ENCODE assay signal across 16 mouse cellular contexts in genomic region chr1:42772000-42772399, GRCm38 (mm10).
DNase-seq lines count a peak whose midpoint lies in the region; ATAC-seq lines count a peak whose summit lies in the region.
"Had no signal": no experiment of that assay in that cellular context is flagged by ENCODE, and none has a peak within 500 bp of the region (broad histone marks: within the 10 kb centered on the region; RNA-seq: fewer than 3 reads in every experiment).

No protein-coding gene starts in this region.

- H3K4me1 ChIP-seq in kidney, embryonic 14.5 days (ENCODE audit: control insufficient read depth, insufficient read depth, low read length) = 0 out of 2 replicates have a peak, but pooled peaks cover 8% of the 10 kb centered on the region
- peaks cover 16% of the 10 kb centered on the region; the same call in 1 of the 2 replicates for H3K4me1 ChIP-seq in embryonic facial prominence, embryonic 12.5 days
- H3K4me1 ChIP-seq in limb, embryonic 15.5 days = peaks cover 14% of the 10 kb centered on the region; the same call in 1 of the 2 replicates
- H3K4me1 ChIP-seq: heart, embryonic 13.5 days had no signal

- DNase-seq in kidney, adult 11 months = no peak
- DNase-seq in embryo, embryonic 11 days = peak; percentile 69
- DNase-seq in cerebellum, postnatal 10 days = no peak
- DNase-seq in cerebellum, adult 11-12 months = no peak
- DNase-seq: cerebellum, postnatal 14 days; gastrocnemius, postnatal 10 days; layer of hippocampus, adult 9-11 months; lung, adult 2 months; spleen, adult 18-20 months had no signal

- H3K27me3 ChIP-seq in kidney, embryonic 14.5 days (ENCODE audit: control insufficient read depth, insufficient read depth, low read length) = no peaks in the 10 kb centered on the region
- 0 out of 2 replicates have a peak, but pooled peaks cover 5% of the 10 kb centered on the region for H3K27me3 ChIP-seq in embryonic facial prominence, embryonic 12.5 days
- H3K27me3 ChIP-seq in limb, embryonic 15.5 days = no peaks in the 10 kb centered on the region
- H3K27me3 ChIP-seq: CH12.LX had no signal

- H3K9ac ChIP-seq in kidney, embryonic 14.5 days (ENCODE audit: low read depth, low read length) = no peak overlapping the region
- H3K9ac ChIP-seq in embryonic facial prominence, embryonic 12.5 days = no peak overlapping the region
- H3K9ac ChIP-seq in limb, embryonic 15.5 days = no peak overlapping the region
- H3K9ac ChIP-seq: forebrain, embryonic 12.5 days; heart, embryonic 13.5 days had no signal

- 9% methylated on average over 6 of the region's 6 CpGs for WGBS in kidney, embryonic 14.5 days
- 14% methylated on average over 6 of the region's 6 CpGs for WGBS in embryonic facial prominence, embryonic 12.5 days
- 30% methylated on average over 6 of the region's 6 CpGs for WGBS in limb, embryonic 15.5 days

- peak; percentile 64; the same call in 1 of the 2 replicates for ATAC-seq in kidney, embryonic 14.5 days (ENCODE audit: low FRiP score, low TSS enrichment)
- ATAC-seq in embryonic facial prominence, embryonic 12.5 days (ENCODE audit: insufficient number of reproducible peaks, insufficient read depth, low FRiP score, low TSS enrichment) = peak; percentile 82
- ATAC-seq in limb, embryonic 15.5 days (ENCODE audit: insufficient number of reproducible peaks, low FRiP score, low TSS enrichment, low read depth) = no peak
- ATAC-seq: hindbrain, embryonic 16.5 days had no signal

- H3K27ac ChIP-seq in kidney, embryonic 14.5 days (ENCODE audit: low read depth, low read length) = no peak overlapping the region
- H3K27ac ChIP-seq in embryonic facial prominence, embryonic 12.5 days = peak overlapping the region; percentile 30; the same call in 1 of the 2 replicates
- no peak overlapping the region for H3K27ac ChIP-seq in limb, embryonic 15.5 days
- H3K27ac ChIP-seq: forebrain, embryonic 12.5 days; heart, embryonic 13.5 days had no signal

- H3K4me3 ChIP-seq in kidney, embryonic 14.5 days (ENCODE audit: low read length) = 0 out of 2 replicates have a peak overlapping the region, but pooled peaks have one; percentile 4
- H3K4me3 ChIP-seq in embryonic facial prominence, embryonic 12.5 days = no peak overlapping the region
- H3K4me3 ChIP-seq in limb, embryonic 15.5 days = no peak overlapping the region
- H3K4me3 ChIP-seq: forebrain, embryonic 12.5 days; heart, embryonic 13.5 days had no signal

- no peaks in the 10 kb centered on the region for H3K9me3 ChIP-seq in kidney, embryonic 14.5 days (ENCODE audit: control insufficient read depth, low read length)
- H3K9me3 ChIP-seq in embryonic facial prominence, embryonic 12.5 days = no peaks in the 10 kb centered on the region
- no peaks in the 10 kb centered on the region for H3K9me3 ChIP-seq in limb, embryonic 15.5 days
- H3K9me3 ChIP-seq: forebrain, embryonic 12.5 days; heart, embryonic 13.5 days had no signal

- H3K4me2 ChIP-seq in kidney, embryonic 14.5 days (replicated peaks; ENCODE audit: low read depth, low read length) = no peak overlapping the region; the same call in 1 of the 2 replicates
- H3K4me2 ChIP-seq in embryonic facial prominence, embryonic 12.5 days (replicated peaks) = peak overlapping the region; percentile 30
- 0 out of 2 replicates have a peak overlapping the region, but pooled peaks have one; percentile 7 for H3K4me2 ChIP-seq in limb, embryonic 15.5 days
- H3K4me2 ChIP-seq: forebrain, embryonic 12.5 days; heart, embryonic 13.5 days had no signal

- no peaks in the 10 kb centered on the region for H3K36me3 ChIP-seq in kidney, embryonic 14.5 days (ENCODE audit: control insufficient read depth, insufficient read depth, low read length)
- no peaks in the 10 kb centered on the region for H3K36me3 ChIP-seq in embryonic facial prominence, embryonic 12.5 days
- H3K36me3 ChIP-seq in limb, embryonic 15.5 days = no peaks in the 10 kb centered on the region
- H3K36me3 ChIP-seq: forebrain, embryonic 12.5 days; heart, embryonic 13.5 days had no signal
